Mouse (Mus musculus): Measurements from ENCODE around the gene Gabpb1. TPM values are rescaled to one million over a fixed set of nuclear protein-coding genes. Genes with fewer than 3 reads are reported as not detected.
A peak's percentile ranks its signal among the peaks of the same experiment; 100 is the strongest.

Gene Gabpb1
- polyA plus RNA-seq, 1 experiment: 24.5 TPM

DNA sequence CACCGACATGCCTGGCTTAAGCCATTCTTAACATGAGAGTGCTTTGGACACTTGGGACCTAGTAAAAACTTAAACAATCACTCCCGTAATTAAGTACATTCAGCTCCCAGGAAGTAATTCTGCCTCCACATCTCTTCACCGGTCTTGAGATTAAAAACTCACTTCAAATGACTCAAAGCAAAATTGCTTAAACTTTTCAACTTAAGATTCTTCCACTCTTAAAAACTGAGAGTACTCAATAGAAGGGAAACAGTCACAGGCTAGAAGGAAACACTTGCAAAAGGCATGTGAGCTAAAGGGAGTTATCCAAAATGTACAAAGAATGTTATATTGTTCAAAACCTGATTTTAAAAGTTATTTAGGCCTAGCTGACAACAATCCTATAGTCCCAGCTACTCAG is 15.2 kb upstream of the Gabpb1 start:
- no peak for TF ChIP-seq CTCF (IDR thresholded peaks at IDR 0.05; ENCODE audit: control insufficient read depth, insufficient read depth, insufficient replicate concordance, low read depth, low read length)
- TF ChIP-seq POLR2A (IDR thresholded peaks at IDR 0.05; ENCODE audit: control insufficient read depth, low read depth, low read length): no peak
- Histone ChIP-seq H3K27me3 (ENCODE audit: control insufficient read depth, insufficient read depth, low read length) (no peaks in the 10 kb centered on the region), H3K4me1 (ENCODE audit: control insufficient read depth, insufficient read depth, low read length) (no peaks in the 10 kb centered on the region), H3K36me3 (ENCODE audit: control insufficient read depth, insufficient read depth, low read length) (no peaks in the 10 kb centered on the region), H3K4me3 (ENCODE audit: control insufficient read depth, low read depth, low read length) (no peak overlapping the region), H3K27ac (ENCODE audit: control insufficient read depth, insufficient read depth, low read depth, low read length) (no peak overlapping the region)

DNA sequence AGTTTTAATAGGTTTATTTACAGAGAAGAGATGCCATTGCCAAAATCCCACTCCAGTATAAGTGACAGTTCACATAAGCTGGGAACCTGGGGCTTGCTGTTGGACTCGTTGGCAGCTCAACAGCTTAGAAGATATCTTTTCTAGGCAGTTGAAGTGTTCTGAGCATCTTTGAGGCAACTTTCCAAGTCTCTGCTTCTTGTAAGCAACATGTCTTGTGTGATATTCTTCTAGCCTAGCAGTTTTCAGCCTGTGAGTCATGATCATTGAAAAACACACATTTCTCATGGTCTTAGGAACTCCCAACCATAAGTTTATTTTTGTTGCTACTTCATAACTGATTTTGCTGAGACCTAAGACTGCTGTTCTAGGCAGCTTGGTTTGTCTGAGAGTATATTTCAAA is 6.8 kb upstream of the Gabpb1 start:
- TF ChIP-seq CTCF (IDR thresholded peaks at IDR 0.05; ENCODE audit: control insufficient read depth, insufficient read depth, insufficient replicate concordance, low read depth, low read length): no peak
- TF ChIP-seq POLR2A (IDR thresholded peaks at IDR 0.05; ENCODE audit: control insufficient read depth, low read depth, low read length): no peak
- no peaks in the 10 kb centered on the region for H3K27me3 ChIP-seq (ENCODE audit: control insufficient read depth, insufficient read depth, low read length)
- H3K4me1 ChIP-seq (ENCODE audit: control insufficient read depth, insufficient read depth, low read length): no peaks in the 10 kb centered on the region
- no peak overlapping the region for H3K27ac ChIP-seq (ENCODE audit: control insufficient read depth, insufficient read depth, low read depth, low read length)
- H3K36me3 ChIP-seq (ENCODE audit: control insufficient read depth, insufficient read depth, low read length): no peaks in the 10 kb centered on the region
- H3K4me3 ChIP-seq (ENCODE audit: control insufficient read depth, low read depth, low read length): no peak overlapping the region

DNA sequence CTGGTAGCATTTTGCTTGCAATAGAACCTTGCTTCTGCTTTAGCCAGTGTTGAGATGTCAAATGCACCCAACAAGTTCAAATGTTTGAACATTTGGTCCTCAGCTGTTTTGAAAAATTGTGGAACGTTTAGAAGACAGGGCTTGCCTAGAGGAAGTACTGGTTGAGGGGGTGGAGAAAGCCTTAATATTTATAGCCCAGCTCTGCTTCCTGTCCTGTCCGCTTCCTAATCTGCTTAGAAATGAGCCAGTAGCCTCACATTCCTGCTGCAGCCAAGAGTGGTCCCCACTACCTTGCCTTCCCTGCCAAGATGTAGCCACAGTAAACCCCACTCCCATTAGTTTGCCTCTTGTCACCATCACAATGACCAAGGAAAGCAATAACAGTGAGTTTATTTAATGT is 6.2 kb upstream of the Gabpb1 start:
- TF ChIP-seq POLR2A (IDR thresholded peaks at IDR 0.05; ENCODE audit: control insufficient read depth, low read depth, low read length) (no peak), CTCF (IDR thresholded peaks at IDR 0.05; ENCODE audit: control insufficient read depth, insufficient read depth, insufficient replicate concordance, low read depth, low read length) (no peak)
- Histone ChIP-seq H3K27ac (ENCODE audit: control insufficient read depth, insufficient read depth, low read depth, low read length) (no peak overlapping the region), H3K27me3 (ENCODE audit: control insufficient read depth, insufficient read depth, low read length) (no peaks in the 10 kb centered on the region), H3K4me3 (ENCODE audit: control insufficient read depth, low read depth, low read length) (no peak overlapping the region), H3K36me3 (ENCODE audit: control insufficient read depth, insufficient read depth, low read length) (no peaks in the 10 kb centered on the region), H3K4me1 (ENCODE audit: control insufficient read depth, insufficient read depth, low read length) (no peaks in the 10 kb centered on the region)

DNA sequence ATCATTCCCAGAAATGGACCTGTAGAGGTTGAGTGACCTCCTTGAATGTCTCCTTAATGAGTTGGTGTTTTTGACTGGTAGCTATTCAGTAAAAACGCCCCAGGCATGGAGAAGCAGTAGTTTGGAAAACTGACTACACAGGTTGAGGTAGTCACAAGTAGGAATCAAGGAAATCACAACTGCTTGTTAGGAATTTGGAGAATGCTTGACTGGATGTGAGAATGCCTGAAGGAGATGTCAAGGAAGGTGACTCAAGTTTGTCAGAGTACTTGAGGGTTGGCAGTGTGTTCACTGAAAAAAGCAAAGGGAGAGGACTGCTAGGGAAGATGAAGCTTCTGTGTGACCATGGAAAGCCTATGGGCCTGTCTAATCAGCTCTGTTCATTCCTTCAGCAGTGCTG is 1.2 kb upstream of the Gabpb1 start:
- H3K4me3 ChIP-seq (ENCODE audit: control insufficient read depth, low read depth, low read length): peak overlapping the region; percentile 59
- peaks cover 2% of the 10 kb centered on the region for H3K4me1 ChIP-seq (ENCODE audit: control insufficient read depth, insufficient read depth, low read length)
- no peaks in the 10 kb centered on the region for H3K27me3 ChIP-seq (ENCODE audit: control insufficient read depth, insufficient read depth, low read length)
- H3K36me3 ChIP-seq (ENCODE audit: control insufficient read depth, insufficient read depth, low read length): no peaks in the 10 kb centered on the region
- TF ChIP-seq CTCF (IDR thresholded peaks at IDR 0.05; ENCODE audit: control insufficient read depth, insufficient read depth, insufficient replicate concordance, low read depth, low read length) (no peak), POLR2A (IDR thresholded peaks at IDR 0.05; ENCODE audit: control insufficient read depth, low read depth, low read length) (no peak)
- H3K27ac ChIP-seq (ENCODE audit: control insufficient read depth, insufficient read depth, low read depth, low read length): no peak overlapping the region

DNA sequence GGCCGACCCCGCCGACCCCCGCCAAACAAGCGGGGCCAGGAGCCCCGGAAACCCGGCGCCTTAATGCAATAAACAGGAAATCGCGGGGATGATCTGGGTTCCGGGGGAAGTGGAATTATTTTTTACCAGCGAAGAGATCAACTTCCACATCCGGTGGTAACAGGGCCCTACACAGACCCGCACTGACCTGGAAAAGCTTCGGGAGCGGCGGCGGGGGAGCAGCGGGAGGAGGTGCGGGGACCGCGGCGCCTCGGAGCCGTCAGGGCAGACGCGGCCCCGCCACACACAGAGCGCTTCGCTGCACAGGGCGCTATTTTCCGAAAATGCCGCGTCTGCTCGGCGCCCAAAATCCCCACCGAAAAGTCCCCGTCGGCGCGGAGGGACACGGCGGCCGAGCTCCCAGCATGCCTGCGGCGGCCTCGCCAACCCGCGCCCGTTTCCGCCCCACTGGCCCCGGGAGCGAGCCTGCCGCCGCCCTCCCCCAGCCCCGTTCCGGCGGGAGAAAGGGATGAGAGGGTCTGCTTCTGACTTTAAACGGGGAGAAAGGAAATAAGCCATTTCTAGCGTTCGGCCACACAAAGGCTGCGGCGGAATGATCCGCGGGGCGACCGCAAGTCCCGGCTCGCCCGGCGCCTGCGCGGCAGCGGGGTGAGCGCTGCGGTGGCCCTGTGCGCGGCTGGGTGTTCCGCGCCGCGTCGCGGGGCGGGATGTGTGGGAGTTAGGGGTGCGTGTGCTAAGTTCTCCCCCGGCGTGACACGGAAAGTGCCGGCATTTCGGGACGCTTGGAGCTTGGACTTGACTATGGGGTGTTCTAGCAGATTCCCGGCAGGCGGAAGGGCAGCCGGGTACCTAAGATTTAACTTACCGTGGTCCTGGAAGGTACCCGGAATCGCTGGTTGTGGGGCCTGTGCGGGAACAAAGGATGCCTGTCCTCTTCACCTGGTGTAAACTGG is 692 bp downstream of the Gabpb1 start:
- peak; percentile 96 for TF ChIP-seq POLR2A (IDR thresholded peaks at IDR 0.05; ENCODE audit: control insufficient read depth, low read depth, low read length)
- no peak for TF ChIP-seq CTCF (IDR thresholded peaks at IDR 0.05; ENCODE audit: control insufficient read depth, insufficient read depth, insufficient replicate concordance, low read depth, low read length)
- Histone ChIP-seq H3K27ac (ENCODE audit: control insufficient read depth, insufficient read depth, low read depth, low read length) (peak overlapping the region; percentile 97), H3K27me3 (ENCODE audit: control insufficient read depth, insufficient read depth, low read length) (no peaks in the 10 kb centered on the region), H3K4me1 (ENCODE audit: control insufficient read depth, insufficient read depth, low read length) (peaks cover 2% of the 10 kb centered on the region), H3K4me3 (ENCODE audit: control insufficient read depth, low read depth, low read length) (peak overlapping the region; percentile 93), H3K36me3 (ENCODE audit: control insufficient read depth, insufficient read depth, low read length) (no peaks in the 10 kb centered on the region)

DNA sequence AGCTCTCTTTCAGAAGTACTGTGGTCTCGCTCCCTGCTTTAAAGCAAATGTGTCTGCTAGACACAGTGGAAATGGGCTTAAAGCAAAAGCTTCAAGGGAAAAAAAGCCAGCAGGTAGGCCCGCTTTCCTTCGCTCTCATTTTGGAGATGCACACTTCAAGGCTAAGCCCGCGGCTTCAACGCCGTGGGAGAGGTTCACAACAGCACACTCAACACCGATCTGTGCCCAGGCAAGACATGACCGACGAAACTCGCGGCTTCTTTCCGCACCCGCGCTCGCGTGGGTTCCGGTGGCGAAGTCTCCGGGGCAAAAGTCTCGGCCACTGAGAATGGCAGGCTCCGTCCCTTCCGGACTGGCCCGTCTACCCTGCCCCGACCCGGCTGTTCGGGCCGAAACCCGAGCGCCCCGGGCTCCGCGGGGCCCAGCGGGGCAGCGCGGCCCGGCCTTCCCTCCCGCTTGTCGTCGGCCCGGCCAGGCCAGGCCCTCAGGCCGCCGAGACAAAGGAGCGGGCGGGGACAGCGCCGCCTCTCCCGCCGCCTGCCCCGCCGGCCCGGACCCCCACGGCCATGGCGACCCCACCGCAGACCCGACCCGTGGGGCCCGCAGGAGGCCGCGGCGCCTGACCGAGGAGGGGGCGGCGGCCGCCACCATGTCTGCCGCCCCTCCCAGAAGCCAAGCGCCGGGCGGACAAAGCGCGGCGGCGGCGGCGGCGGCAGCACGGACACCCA is 1.5 kb downstream of the Gabpb1 start:
- H3K27me3 ChIP-seq (ENCODE audit: control insufficient read depth, insufficient read depth, low read length): no peaks in the 10 kb centered on the region
- TF ChIP-seq POLR2A (IDR thresholded peaks at IDR 0.05; ENCODE audit: control insufficient read depth, low read depth, low read length) (peak; percentile 37; the same call in 1 of the 2 replicates), CTCF (IDR thresholded peaks at IDR 0.05; ENCODE audit: control insufficient read depth, insufficient read depth, insufficient replicate concordance, low read depth, low read length) (no peak)

More for the DNA sequence above, 1.5 kb downstream of the Gabpb1 start:
- H3K36me3 ChIP-seq (ENCODE audit: control insufficient read depth, insufficient read depth, low read length): no peaks in the 10 kb centered on the region
- H3K4me1 ChIP-seq (ENCODE audit: control insufficient read depth, insufficient read depth, low read length): peaks cover 2% of the 10 kb centered on the region
- peak overlapping the region; percentile 93 for H3K4me3 ChIP-seq (ENCODE audit: control insufficient read depth, low read depth, low read length)
- peak overlapping the region; percentile 97 for H3K27ac ChIP-seq (ENCODE audit: control insufficient read depth, insufficient read depth, low read depth, low read length)

Data from testis, adult 2 months (tissue).